Mouse (Mus musculus) frontal cortex, postnatal 14 days (tissue): Measurements from ENCODE around the gene Map3k7.

ENCODE experiments used
- DNase-seq, 2 experiments: peaks; one replicate each; pipeline ENCODE4 v3.0.0; 2022; ENCODE audit warnings: low spot score in 2 of 2

Gene Map3k7

GRCm38 (mm10) chr4:32062381-32063059 lies 98.6 kb downstream of the Map3k7 start:
- no peak for DNase-seq

- DNase-seq: no peak
Measured at GRCm38 (mm10) chr4:32063291-32063690, 99.4 kb downstream of the Map3k7 start.
